ENCODE assay signal across 21 mouse cellular contexts in the genomic region with DNA sequence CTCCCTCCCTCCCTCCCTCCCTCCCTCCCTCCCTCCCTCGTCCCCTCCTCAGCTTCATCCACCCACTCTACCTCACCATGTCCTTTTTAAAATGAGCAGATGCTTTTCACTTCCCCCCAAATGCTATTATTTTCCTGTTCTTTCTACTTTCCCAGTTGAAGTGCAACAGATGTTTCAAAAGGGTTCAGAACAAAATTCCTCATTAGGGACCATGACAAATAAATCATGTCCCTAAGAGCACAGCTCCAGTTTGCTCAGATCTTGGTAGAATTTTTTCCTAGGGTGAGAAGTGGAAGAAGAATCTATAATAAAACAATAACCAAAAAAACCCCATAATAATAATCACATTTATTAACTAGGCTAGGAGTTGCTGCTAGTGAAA.
"Had no signal": no experiment of that assay in that cellular context is flagged by ENCODE, and none has a peak within 500 bp of the region (broad histone marks: within the 10 kb centered on the region; RNA-seq: fewer than 3 reads in every experiment).

No protein-coding gene starts in this region.

- H3K27me3 ChIP-seq: intestine, embryonic 15.5 days; limb, embryonic 13.5 days; liver, embryonic 13.5 days; midbrain, embryonic 12.5 days; midbrain, embryonic 15.5 days; neural tube, embryonic 12.5 days; neural tube, embryonic 15.5 days had no signal

- H3K4me1 ChIP-seq: intestine, embryonic 15.5 days; liver, embryonic 13.5 days; midbrain, embryonic 12.5 days; midbrain, embryonic 15.5 days; neural tube, embryonic 15.5 days had no signal

- H3K9me3 ChIP-seq: intestine, embryonic 15.5 days; limb, embryonic 13.5 days; liver, embryonic 13.5 days; midbrain, embryonic 12.5 days; midbrain, embryonic 15.5 days; neural tube, embryonic 12.5 days; neural tube, embryonic 15.5 days had no signal

- H3K4me3 ChIP-seq: intestine, embryonic 15.5 days; layer of hippocampus, adult 2 months; left cerebral cortex, adult 2 months; limb, embryonic 13.5 days; liver, embryonic 13.5 days; midbrain, embryonic 12.5 days; midbrain, embryonic 15.5 days; neural tube, embryonic 12.5 days; neural tube, embryonic 15.5 days had no signal

- H3K9ac ChIP-seq: intestine, embryonic 15.5 days; limb, embryonic 13.5 days; liver, embryonic 13.5 days; midbrain, embryonic 12.5 days; midbrain, embryonic 15.5 days; neural tube, embryonic 12.5 days; neural tube, embryonic 15.5 days had no signal

- DNase-seq: layer of hippocampus, adult 9-11 months; layer of hippocampus, postnatal 36 days; left cerebral cortex, postnatal 4 days; liver, embryonic 13.5 days; lung, adult 2 months; lung, postnatal 14 days; lung, postnatal 4 days; right cerebral cortex, adult 18-20 months; right cerebral cortex, postnatal 14 days; spleen, adult 18-20 months; thymus, adult 2 months; thymus, postnatal 14 days; thymus, postnatal 4 days had no signal

- H3K27ac ChIP-seq: layer of hippocampus, adult 2 months; left cerebral cortex, adult 2 months; limb, embryonic 13.5 days; liver, embryonic 13.5 days; midbrain, embryonic 12.5 days; midbrain, embryonic 15.5 days; neural tube, embryonic 12.5 days had no signal

- ATAC-seq: midbrain, embryonic 15.5 days had no signal

- H3K36me3 ChIP-seq: intestine, embryonic 15.5 days; limb, embryonic 13.5 days; liver, embryonic 13.5 days; midbrain, embryonic 12.5 days; midbrain, embryonic 15.5 days; neural tube, embryonic 12.5 days; neural tube, embryonic 15.5 days had no signal

- H3K4me2 ChIP-seq: intestine, embryonic 15.5 days; limb, embryonic 13.5 days; liver, embryonic 13.5 days; midbrain, embryonic 12.5 days; midbrain, embryonic 15.5 days; neural tube, embryonic 12.5 days; neural tube, embryonic 15.5 days had no signal
